Mouse (Mus musculus): ENCODE data around the gene Gm21953.
"Not testable (repeated sequence)": the region's sequence is repeated elsewhere in the genome, so short reads cannot be mapped to it uniquely, and the experiment has no call there.

The Gm21953 gene

DNA sequence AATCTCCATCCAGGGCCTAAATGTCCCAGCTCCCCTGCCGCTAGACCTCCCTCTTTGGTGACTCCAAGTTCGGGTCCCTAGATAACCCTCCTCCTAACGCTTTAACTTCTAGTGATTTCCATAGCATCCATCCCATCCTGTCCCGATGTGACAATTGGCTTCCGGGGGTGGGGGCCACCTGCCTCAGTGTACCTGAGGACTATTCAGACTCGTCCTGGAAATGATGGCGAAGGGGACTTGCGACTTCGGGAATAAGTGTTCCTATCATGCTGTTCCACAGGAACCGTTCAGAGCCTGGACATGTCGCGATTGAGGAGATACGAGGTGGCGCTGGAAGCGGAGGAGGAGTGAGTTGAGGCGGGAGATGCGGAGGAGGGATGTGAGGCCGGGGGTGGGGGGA lies at the start of gene Gm21953:
Gene Gm21953, plus strand, starts transcription at position 301 of the 400 bp plus-strand sequence.
- DNase-seq, result not testable (repeated sequence)

DNA sequence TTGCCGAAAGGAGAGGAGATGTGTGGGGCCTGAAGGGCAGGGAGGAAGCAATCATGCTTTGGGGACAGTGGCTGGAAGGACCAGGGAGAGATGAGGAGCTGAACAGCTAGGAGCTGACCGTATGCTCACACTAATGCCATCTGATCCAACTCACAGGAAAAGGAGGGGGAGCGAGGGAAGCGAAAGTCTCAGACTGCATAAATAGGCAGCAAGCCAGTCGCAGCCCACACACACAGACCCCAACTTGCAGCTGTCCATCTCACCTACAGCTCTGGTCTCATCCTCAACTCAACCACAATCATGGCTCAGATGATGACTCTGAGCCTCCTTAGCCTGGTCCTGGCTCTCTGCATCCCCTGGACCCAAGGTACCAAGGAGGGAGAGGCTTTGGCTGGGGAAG lies 38.6 kb upstream of the Gm21953 start, which contains the start of gene Ccl21b:
Gene Ccl21b, plus strand, starts transcription at position 301 of the 400 bp plus-strand sequence.
- not testable (repeated sequence) for DNase-seq

DNA sequence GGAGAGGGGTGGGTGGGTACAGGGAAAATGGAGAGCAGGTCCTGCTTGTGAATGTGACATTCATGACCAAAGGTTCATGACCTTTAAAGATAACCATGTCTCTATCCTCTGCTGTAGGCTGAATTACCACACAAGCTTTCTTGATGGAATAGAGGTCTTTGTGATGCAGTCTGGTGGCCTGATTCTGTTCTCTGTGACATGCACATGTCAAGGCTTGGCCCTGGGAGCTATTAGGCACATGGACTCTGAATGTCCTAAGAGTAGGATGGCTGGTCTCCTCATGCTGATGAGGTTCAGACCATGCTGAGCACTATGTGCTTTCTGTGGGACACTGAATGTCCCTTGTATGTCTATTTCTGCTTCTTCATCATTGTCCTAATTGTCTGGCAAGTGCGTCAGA lies 24.0 kb downstream of the Gm21953 start, which contains the start of gene Fam205a3:
Gene Fam205a3, plus strand, starts transcription at position 301 of the 400 bp plus-strand sequence.
- not testable (repeated sequence) for DNase-seq

All from cerebellum, adult 9-11 months (tissue).